Mouse (Mus musculus) cerebellum, adult 9-10 months (tissue): Measurements from ENCODE around the gene Igsf3.
"Not testable (repeated sequence)": the region's sequence is repeated elsewhere in the genome, so short reads cannot be mapped to it uniquely, and the experiment has no call there.

ENCODE experiments used
- DNase-seq: peaks from one replicate; pipeline ENCODE4 v3.0.0; 2022

The Igsf3 gene

DNA sequence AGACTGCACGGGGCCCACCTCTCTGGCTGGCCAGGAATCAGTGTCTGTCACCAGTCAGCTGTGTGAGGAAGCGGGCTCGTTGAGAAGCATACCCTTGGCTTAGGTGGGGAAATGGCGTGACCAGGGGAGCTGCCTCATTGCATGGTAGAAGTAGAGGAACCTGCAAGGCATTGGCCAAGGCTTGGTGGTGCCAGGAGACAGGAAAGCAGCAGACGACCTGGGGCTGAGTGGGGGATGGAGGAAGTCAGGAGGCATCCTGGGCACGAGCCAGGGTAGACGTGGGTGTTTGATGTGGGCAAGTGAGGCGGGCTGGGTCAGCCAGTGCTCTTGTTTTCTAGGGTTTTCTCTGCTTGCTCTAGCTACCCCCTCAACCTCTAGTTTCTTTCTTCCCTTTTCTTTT lies 30.7 kb downstream of the Igsf3 start:
- no peak for DNase-seq

DNA sequence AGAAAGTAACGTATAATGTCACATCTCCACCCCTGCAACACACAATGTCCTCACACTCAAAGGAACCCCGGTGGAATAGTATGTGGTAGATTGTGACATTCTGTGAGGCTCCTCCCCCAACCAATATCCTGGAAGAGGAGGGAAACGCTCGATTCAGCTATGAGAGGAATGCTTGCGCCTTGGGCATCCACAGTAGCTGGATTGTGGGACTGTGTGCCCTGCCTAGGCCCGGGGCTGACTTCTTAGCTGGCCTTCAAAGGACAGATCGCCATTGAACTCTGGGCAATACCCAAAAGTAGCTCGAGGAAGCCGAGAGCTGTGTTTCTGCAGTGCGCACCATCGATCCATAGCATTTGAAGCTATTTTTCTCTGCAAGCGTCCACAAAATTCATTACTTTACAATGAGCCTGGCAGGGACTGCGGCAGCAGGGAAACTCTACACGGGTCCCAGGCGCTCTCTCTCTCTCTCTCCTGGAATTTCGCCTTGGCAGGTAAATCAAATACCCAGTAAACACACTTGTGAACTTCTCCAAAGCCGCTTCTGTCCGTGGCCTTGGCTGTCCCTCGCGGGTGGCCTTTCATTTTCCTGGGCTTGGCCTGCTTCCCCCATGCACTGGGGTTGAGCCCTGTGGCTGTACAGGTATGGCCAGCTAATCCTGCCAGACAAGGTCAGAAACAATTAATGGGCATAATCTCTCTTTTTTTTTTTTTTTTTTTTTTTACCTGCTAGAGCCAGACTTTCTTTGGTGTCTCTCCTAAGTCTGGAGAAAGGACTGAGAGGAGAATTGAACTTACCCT lies 32.3 kb downstream of the Igsf3 start:
- DNase-seq: no peak

DNA sequence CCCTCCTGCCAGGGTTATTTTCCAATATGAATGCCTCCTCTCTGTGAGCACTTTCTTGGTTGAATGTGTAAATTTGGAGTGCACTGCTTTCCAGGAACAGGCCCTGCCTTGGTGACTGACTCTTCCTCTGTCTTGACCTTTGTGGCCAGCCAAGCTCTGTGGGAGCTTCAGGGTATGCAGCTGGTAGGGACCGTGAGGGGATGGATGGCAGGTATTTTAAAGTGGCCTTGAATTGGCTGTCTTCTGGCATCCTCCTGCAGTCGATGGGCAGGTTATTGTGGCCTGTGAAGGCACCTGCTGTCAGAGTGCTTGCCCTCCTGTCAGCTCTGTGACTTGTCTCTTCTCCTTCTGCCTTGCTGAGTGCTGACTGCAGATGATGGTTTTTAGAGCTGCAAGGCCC lies 33.3 kb downstream of the Igsf3 start:
- no peak for DNase-seq

DNA sequence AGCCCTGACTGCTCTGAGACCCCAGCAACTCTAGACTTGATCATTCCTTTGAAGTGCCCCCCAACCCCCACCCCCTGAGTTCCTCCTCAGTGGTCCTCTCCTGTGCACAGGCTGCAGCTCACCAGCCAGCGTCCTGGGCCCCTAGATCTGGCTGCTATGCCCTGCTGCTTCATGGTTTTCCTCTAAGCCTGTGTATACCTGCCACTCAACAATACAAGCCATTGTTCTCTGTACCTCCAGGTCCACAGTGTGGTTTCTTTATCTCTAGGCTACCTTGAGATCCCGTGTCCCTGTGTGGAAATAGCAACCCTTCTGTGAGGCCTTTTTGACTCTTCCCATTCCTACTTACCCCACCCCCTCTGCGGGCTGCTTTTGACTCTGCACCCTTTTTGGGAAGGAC lies 33.9 kb downstream of the Igsf3 start:
- no peak for DNase-seq

DNA sequence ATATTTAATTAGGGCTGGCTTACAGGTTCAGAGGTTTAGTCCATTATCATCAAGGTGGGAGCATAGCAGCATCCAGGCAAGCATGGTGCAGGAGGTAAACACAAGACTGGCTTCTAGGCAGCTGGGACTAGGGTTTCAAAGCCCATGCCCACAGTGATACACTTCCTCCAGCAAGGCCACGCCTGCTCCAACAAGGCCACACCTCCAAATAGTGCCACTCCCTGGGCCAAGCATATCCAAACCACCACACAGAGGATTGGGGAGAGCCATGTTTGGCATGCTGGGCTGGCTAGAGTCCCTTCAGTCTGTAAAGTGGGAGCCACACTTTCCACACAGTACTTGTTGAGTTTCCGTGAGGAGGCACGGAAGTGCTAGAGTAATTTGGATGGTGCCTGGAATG lies 34.7 kb downstream of the Igsf3 start:
- no peak for DNase-seq

DNA sequence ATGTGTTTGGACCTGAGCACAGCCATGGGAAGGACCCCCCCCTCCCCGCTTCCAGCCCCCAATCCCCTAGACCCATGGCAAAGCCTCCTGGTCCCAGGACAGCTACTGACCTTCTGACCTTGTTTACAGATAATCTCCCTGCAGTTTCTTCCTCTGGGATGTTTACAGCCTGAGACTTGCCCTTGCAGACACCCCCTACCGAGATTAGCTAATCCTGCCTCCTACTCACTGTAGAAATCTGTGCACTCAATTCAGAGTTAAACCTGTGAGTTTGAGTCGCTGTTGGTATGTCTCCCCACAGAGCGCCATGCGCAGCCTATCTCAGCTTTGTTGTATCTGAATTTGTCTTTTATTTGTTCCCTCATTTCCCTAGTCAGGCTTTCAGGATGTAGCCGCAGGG lies 35.2 kb downstream of the Igsf3 start:
- DNase-seq: no peak

DNA sequence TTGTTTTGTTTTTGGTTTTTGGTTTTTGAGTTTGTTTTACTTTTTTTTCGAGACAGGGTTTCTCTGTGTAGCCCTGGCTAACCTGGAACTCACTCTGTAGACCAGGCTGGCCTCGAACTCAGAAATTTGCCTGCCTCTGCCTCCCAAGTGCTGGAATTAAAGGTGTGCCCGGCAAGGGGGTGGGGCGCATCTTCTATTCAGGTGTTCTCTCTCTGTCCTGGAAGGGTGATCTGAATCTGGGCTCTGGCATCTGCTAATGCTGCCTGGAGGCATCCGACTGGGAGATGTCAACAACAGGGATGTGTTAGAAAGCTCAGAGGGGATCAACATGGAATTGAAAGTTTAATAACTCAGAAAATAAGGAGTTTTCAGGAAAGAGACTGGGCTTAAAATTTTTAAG lies 36.1 kb downstream of the Igsf3 start:
- DNase-seq: not testable (repeated sequence)

DNA sequence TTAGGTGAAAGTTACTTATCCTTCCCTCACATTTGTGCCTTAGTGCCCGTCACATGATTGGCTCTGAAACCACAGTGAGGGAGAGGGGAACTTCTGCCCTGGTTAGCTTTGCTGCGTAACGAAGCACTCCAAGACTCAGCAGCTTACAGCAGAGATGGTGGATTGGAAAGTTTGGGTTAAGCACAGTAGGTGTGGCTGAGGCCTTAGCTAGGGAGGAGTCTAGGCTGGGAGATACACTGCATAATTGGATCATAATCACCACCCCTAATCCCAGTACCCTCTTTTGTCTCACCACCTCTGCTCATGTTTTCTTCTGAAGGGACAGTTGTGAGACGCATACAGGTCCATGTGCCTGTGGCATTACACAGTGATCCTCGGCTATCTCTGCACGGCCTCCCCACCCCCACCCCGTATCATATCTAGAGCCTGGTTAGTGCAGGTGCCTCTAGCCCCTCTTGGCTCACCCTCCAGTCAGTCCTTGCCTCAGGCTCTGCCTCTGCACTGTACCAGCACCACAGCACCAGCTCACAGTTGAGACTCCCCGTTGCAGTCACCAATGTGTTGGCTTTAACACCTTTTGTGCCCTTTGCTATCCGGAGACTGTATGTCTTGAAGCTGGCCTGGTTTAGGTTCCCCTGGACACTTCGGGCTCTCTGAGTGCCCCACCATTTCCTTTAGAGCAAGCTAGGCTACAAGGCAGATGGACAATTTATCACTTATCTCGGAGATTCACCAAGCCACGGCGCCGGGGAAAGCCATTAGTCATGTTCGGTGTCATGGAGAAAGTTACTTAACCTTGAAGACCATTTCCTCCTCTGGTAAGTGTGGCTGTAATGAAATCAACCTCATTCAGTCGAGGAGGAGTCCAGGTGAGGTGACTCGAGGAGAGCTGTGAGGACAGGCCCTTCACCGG lies 42.1 kb downstream of the Igsf3 start:
- DNase-seq: no peak

DNA sequence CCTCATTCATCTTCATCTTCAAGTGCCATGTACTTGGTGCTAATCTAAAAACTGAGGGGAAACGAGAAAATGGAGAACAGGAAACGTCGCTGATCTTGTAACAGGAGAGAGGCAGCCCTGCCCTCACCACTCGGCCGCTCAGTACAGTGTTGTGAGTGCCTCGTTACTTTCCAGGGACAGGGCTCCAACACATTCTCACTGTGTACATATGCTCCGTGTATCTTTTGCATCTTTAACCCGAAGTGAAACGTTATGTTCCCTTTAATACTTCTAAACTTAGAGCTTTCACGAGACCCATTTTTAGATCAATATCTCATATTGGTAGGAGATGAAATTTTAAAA lies 42.7 kb downstream of the Igsf3 start:
- no peak for DNase-seq

DNA sequence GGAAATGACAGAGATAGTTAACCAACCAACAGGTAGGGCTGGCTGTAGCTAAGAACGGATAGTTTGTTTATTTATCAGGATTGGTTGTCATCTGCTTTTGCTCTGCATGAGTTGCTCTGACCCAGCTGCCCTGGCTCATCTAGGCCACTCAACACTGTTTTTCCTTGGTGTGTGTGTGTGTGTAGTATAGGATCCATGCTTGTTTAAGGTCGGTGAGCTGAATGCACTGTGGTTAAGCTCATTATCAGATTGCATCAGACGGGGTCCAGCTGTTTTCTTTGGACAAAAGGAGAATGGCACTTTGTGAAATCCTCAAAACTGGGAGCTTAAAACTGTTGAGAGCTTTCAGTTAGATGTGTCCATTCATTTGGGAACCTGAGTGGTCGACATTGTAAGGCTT lies 46.3 kb downstream of the Igsf3 start:
- no peak for DNase-seq

DNA sequence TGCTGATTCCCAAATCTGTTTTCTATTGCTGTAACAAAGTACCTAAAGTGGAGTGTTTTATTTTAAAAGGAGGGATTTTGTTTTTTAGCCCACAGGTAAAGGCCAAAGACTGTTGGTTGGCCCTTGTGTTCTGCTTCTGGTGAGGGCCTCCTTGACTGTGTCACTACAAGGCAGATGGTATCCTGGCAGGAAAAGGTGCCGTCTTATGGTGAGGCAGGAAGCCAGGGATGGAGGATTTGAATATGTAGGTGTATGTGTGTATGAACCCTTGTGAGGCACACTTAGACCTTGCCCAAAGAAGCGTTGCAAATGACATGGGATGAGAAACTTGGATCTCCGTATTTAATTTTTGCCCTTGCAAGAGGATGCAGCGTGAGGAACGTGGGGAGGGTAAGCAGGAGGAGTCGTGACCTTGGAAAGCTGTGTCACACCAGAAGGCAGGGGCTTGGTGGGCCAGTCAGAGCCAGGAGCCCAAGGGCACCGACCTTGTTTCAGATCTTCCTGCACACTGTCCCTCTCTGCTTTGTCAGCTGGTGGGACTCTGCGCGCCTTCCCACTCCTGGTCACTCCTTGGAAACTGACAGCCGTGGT lies 47.5 kb downstream of the Igsf3 start:
- no peak for DNase-seq

DNA sequence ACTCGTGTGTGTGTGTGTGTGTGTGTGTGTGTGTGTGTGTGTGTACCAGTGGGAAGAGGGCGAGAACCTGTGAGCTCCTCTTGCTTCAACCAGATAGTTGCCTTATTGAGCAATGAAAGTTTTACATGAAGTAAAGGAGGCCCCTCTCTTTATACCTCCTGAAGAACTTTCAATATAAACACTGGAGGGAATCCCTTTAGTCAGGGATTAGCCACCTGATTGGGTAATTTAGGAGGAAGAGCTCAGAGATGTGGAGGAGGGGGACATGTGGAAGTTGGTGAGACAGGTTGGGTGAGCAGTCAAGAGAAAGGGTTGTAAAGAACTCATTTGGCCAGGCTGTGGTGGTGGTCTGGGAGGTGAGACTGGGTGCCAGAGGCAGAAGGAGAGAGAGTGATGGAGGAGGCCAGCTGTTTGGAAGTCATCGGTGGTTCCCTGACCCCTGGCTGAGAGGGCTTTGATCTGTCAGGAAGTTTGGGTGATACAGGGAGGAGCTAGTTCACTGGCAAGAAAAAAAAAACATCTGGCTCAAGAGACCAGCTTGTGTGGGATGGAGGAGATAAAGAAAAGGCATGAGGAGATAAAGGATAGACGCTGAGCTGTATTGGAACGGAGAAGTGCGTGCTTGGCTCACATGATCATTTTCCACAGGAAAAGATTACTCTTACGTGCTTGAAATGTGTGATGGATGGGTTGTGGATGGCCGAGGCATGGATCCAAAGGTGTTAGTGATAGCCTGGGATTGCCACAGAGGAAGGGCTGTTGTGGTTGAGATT lies 53.3 kb downstream of the Igsf3 start:
- DNase-seq: no peak

DNA sequence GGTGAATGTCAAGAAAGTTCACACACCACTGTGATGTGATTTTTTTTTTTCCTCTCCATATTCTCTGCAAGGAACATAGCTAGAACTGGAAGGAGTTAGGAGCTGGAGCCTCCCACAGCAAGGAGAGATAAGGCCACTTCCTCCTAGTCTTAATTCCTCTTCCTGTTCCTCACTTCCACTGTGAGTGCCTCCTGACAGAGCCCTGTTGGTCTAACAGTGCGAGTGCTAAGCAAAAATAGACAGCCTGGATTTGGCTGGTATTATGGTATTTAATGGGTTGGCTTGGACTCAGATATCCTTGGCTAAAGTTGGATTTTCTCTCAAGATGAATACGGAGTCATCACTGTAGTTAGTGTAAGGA lies 53.9 kb downstream of the Igsf3 start:
- no peak for DNase-seq

DNA sequence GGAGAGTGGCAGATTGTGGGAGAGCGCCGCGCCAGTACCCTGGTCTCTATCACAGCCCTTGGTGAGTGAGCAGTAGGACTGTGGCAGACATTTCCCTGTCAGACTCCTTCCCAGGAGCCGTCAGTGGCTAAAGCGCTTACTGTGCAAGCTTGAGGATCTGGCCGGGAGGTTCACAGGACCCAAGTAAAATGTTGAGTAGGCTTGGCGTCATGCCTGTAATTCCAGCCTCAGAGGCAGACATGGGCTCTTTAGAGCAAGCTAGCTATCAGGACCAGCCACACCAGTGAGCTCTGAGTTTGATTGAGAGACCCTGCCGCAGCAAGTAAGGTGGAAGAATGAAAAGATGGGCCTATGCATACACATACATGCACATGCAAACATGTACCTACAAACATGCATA lies 58.8 kb downstream of the Igsf3 start:
- no peak for DNase-seq

DNA sequence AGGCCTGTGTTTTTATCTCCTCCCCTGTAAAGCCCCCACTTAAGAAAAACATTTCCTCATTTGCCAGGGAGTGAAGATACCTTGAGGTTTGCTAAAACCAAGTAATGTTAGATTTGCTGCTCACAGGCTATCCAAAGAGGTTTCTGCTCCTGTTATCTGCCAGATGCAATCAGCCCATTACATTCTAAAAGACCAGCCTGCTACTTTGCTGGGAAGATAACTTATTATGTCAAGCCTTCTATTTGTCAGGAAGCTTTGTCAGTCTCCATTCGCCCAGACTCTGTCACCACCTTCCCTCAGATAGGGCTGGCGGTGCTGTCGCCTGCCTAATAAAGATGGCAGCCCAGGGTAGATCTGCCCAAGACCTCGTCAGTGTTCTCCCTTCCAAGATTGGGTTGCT lies 59.6 kb downstream of the Igsf3 start:
- no peak for DNase-seq

DNA sequence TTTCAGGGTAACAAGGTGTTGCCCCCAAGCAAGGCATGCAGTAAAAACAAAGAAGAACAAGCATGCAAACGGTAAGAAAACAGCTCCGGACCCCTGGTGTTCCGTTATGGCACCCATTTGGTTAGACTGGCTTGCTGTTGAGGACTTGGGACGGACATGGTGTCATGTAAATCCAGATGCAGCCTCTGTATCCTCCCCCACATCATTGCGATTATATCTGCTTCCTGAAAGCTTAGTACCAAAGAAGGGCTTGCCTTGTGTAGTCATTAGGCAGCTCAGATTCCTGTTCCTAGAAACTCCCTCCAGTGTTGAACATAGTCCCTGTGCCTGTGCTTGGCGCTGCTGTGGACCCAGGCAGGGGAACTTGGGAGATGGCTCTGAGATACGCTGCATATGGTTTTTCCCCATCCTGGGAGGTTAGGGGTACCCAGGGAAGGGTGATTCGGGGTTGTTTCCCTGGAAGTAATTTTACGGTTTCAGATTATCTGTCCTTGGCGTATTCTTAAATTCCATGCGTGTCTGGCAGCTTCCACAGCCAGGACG lies 60.2 kb downstream of the Igsf3 start:
- no peak for DNase-seq

DNA sequence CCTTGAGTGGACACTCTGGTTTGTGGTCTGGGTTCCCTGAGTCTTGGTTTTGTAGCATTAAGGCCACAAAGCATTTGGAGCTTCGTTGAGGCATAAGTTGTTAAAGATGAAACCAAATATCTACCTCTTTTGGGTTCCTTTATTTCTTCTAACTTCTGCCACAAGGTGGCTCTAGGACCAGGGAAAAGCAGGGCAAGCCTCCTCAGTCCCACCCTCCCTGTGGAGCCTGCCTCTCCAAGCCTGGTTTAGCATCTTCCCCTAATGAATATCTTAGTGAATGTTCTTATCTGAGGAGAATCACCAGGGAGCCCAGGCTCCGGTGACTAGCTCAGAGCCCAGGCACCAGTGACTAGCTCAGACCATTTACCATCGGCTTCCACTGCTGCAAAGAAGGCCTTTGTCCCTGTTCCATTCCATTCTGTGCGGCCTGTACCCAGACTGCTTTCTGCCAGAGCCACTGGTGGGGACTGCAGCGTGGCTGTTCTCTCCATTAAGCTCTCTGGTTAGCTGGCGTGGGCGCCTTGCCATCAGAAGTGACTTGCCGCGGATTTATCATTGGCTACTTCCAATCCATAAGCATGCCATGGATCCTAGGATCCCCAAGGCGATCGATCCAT lies 66.5 kb downstream of the Igsf3 start:
- DNase-seq: no peak

DNA sequence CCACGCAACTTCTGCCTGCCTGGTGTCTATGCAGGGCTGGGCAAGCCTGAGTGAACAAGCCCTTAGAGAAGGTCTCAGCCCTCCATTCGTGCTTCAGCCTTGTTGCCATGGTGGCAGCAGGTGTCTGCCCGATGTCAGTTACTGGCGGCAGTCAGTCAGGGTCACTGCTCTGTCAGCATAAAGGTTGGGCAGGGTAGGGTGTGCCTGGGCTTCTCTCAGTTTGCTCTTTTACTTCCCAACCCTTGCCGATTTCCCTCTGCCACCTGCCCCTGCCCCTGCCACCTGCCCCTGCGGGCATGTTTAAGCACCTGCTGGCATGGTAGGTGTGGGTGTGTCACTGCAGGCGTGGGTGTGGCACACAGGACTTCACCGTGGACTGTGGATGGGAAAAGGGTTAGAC lies 67.6 kb downstream of the Igsf3 start:
- DNase-seq: no peak

DNA sequence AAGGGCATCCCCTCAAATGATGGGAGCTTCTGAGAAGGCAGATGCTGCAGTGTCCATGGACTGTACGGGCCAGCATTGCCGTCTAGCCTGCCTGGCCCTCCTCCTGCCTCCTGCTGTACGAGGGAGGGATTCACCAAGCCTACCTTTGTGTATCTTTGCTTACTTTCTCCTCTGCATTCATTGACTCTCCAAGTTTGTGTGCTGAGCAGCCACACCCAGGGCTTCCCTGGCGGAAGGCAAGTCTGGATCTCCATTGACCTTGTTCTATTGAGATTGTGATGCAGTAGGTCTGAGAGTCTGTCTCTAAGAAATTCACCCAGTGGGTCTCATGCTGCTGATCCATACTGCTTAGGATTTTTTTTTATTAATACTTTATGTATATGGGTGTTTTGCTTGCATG lies 70.4 kb downstream of the Igsf3 start:
- DNase-seq: no peak

DNA sequence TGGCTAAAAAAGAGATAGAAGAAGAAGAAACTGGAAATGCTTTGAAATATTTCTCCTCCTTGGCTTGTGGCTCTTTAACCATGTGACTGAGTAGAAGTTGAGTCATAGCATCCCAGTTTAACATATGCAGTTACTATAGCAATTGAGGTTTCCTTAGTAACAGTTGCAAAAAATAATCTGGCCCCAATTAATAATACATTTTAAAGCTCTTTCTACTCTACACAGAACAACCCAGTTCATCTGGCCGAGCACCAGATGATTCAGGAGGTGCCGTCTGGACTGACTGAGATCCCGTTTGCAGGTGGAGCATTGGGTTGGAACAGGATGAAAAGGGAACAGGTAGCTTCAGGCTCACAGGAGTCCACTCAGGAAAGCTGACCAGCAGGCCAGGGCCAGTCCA lies 71.9 kb downstream of the Igsf3 start:
- DNase-seq: no peak

DNA sequence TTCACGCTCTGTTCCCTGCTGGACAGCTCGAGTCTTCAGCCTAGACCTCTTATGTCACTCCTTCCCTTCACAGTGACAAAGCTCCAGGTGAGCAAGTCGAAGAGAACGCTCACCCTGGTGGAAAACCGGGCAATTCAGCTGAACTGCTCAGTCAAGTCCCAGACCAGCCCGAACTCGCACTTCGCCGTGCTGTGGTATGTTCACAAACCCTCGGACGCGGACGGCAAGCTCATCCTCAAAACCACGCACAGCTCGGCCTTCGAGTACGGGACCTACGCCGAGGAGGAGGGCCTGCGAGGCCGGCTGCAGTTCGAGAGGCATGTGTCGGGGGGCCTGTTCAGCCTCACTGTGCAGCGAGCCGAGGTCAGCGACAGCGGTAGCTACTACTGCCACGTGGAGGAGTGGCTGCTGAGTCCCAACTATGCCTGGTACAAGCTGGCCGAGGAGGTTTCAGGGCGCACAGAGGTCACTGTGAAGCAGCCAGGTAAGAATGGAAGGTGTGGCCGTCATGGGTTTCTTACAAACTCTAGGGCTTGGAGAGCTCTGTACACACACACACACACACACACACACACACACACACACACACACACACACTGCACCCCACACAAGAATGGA lies 74.0 kb downstream of the Igsf3 start:
- DNase-seq: no peak

DNA sequence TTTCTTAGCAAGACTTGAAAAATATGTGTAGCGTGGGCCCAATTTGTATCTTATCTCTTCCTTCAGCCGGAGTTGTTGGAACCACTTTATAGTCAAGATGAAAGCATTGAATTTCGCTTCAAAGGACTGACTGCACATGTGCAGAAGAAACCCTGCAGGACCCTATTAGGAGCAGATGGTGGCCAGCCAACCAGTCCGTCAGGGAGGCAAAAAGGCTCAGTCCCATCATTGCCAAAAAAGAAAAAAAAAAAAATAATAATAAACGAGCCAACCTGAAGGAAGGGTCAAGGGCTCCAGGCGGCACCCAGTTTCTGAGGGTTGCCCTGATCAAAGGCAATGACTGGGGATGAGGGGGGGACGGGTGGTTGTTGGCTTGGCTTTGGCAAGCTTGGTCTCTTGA lies 83.7 kb downstream of the Igsf3 start:
- no peak for DNase-seq
